Mouse (Mus musculus) spleen, embryonic (tissue): Measurements from ENCODE around the gene Ctsr.
"Not testable (repeated sequence)": the region's sequence is repeated elsewhere in the genome, so short reads cannot be mapped to it uniquely, and the experiment has no call there.

Source experiments
- CTCF ChIA-PET: fragments of 350-600 bp; sonication (Branson Sonifier 250); formaldehyde crosslinking; loops from one replicate; lab custom pipeline; 2022; lab: Charles Lee

Gene Ctsr

DNA sequence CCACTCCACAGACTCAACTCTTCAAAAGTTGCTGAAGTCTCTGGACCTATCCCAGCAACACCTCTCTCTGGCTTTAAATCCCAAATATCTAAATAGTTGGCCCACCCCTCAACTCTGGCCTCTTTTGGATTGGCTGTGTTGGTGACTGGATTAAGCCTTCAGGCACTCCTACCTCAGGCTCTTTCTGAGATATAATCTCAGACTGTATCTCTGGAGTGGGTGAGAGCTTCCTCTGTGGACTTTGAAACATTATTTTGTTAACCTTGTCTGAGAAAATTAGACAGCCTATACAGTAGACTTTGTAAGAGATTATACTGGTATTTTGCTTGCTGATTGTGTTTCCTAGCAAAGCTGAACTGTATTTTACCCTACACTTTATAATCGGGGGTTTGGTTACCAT, at the start of gene Ctsr:
TSS of gene Ctsr (minus strand) at position 101 of the 400 bp plus-strand sequence.
- CTCF ChIA-PET, result no interaction called here

DNA sequence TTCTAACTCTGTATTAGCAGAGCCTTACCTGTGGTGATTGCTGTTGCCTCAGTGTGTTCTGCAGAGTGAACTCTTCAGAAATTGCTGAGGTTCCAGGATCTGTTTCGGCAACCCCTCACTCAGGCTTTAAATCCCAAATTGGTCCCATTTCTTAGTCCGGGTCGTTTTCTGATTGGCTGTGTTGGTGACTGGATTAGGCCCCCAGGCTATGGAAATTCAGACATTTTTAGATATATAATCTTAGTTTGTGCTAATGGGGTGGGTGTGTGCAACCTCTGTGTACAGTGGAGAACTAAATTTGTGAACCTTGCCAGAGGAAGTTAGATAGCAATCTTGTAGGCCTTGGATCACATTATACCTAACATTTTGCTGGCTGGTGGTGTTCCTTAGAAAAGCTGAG, 39.3 kb upstream of the Ctsr start, which contains the start of gene Cts6:
TSS of gene Cts6 (minus strand) at position 101 of the 400 bp plus-strand sequence.
- CTCF ChIA-PET, result no interaction called here

DNA sequence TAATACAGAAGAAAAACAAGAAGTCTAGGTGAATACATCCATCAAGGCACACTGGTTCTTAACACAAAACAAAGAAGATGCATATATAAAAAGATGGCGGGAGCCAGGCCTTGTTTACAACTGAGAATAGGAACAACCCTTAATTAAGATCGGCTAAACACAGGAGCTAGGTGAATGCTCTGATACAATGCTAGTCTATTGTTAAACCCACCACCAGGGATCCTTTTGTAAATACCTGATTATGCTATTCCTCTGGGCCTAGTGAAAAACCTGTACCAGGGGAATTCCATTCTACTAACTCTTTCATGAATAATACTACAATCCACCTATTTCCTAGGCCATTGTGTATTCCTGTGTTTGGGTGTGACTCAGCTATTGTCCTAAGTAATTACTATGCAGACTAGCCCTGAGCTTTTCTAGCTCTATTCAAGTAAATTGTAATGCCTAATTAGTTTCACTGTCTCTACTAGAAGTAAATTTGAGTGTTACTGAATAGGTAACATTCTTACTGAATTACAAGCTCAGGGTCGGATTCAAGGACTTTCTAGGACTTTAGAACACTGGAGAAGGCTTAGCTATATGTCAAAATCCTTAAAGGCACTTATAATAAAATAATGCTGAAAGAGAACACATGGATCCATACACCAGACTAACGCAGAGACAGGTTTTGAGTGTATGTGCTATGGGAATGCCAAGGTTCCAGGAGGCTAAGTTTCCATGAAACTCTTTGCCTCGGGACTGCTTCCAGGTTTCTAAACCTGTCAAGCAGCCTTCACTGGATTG, 21.3 kb upstream of the Ctsr start:
- CTCF ChIA-PET, result not testable (repeated sequence)

DNA sequence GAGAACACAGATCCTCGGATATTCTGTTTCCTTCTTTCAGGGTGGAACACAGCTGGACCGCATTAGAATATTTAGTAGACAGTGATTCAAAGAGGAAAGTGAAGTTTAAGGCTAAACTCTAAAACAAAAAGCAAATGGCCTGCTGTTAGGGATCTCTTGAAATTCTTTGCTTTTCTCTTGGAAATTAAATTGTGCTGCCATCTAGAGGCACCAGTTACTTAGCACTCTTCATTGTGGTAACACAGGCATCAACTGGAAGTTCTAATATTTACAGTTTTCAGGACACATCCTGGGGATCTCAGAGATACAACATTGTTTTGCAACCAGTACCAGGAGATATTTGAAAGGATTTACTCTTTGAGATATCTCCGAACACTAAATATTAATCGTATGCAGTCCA, 566 bp upstream of the Ctsr start:
- CTCF ChIA-PET, result no interaction called here
